Mouse (Mus musculus): ENCODE data around the gene Lin7c. TPM values are rescaled to one million over a fixed set of nuclear protein-coding genes. Genes with fewer than 3 reads are reported as not detected.
"Not testable (repeated sequence)": the region's sequence is repeated elsewhere in the genome, so short reads cannot be mapped to it uniquely, and the experiment has no call there.

Gene Lin7c
- 70.5 and 76.5 TPM in 2 replicates for polyA plus RNA-seq (2015; fragmentation: Nextera tagmentation; extraction: Ambion mirVana)

GRCm38 (mm10) chr2:109890597-109890996, at the start of gene Lin7c:
Gene Lin7c (plus strand): TSS chr2:109890853.
- H3K9ac ChIP-seq (replicated peaks; ENCODE audit: low read length): peak within 1 kb of the TSS; percentile 91
- H3K9me3 ChIP-seq (ENCODE audit: low read length): no peaks in the 10 kb centered on the region
- H3K27me3 ChIP-seq (ENCODE audit: insufficient read depth, low read length): no peaks in the 10 kb centered on the region
- WGBS: under 1% methylated on average over 41 of the region's 42 CpGs
- peak within 1 kb of the TSS; percentile 90 for H3K4me2 ChIP-seq (replicated peaks; ENCODE audit: low read depth, low read length)
- H3K4me1 ChIP-seq (ENCODE audit: insufficient read depth, low read length): peaks cover 18% of the 10 kb centered on the region
- peak within 1 kb of the TSS; percentile 83 for H3K27ac ChIP-seq (ENCODE audit: low read length)
- H3K4me3 ChIP-seq (ENCODE audit: low read length): peak within 1 kb of the TSS; percentile 76
- peaks cover 11% of the 10 kb centered on the region for H3K36me3 ChIP-seq (ENCODE audit: insufficient read depth, low read length)
- peak; percentile 100 for ATAC-seq (ENCODE audit: low FRiP score, low TSS enrichment)

- Histone ChIP-seq H3K27me3 (ENCODE audit: insufficient read depth, low read length) (no peaks in the 10 kb centered on the region), H3K9ac (replicated peaks; ENCODE audit: low read length) (no peak overlapping the region), H3K4me1 (ENCODE audit: insufficient read depth, low read length) (no peaks in the 10 kb centered on the region), H3K27ac (ENCODE audit: low read length) (no peak overlapping the region), H3K9me3 (ENCODE audit: low read length) (no peaks in the 10 kb centered on the region), H3K36me3 (ENCODE audit: insufficient read depth, low read length) (no peaks in the 10 kb centered on the region), H3K4me2 (replicated peaks; ENCODE audit: low read depth, low read length) (no peak overlapping the region), H3K4me3 (ENCODE audit: low read length) (no peak overlapping the region)
- 53% methylated on average over 4 of the region's 4 CpGs for WGBS
- no peak for ATAC-seq (ENCODE audit: low FRiP score, low TSS enrichment)
Measured at GRCm38 (mm10) chr2:109846401-109846800, 44.3 kb upstream of the Lin7c start.

GRCm38 (mm10) chr2:109848305-109848704, 42.3 kb upstream of the Lin7c start:
- Histone ChIP-seq H3K4me1 (ENCODE audit: insufficient read depth, low read length) (no peaks in the 10 kb centered on the region), H3K4me2 (replicated peaks; ENCODE audit: low read depth, low read length) (no peak overlapping the region; the same call in 1 of the 2 replicates)
- WGBS: 15% methylated on average over 4 of the region's 4 CpGs

GRCm38 (mm10) chr2:109848715-109849114, 41.9 kb upstream of the Lin7c start:
- H3K4me1 ChIP-seq (ENCODE audit: insufficient read depth, low read length): no peaks in the 10 kb centered on the region
- H3K27ac ChIP-seq (ENCODE audit: low read length): no peak overlapping the region
- H3K4me3 ChIP-seq (ENCODE audit: low read length): no peak overlapping the region
- no peak overlapping the region for H3K9ac ChIP-seq (replicated peaks; ENCODE audit: low read length)
- WGBS: 21% methylated on average over 8 of the region's 8 CpGs
- ATAC-seq (ENCODE audit: low FRiP score, low TSS enrichment): peak; percentile 96
- H3K36me3 ChIP-seq (ENCODE audit: insufficient read depth, low read length): no peaks in the 10 kb centered on the region
- H3K9me3 ChIP-seq (ENCODE audit: low read length): no peaks in the 10 kb centered on the region
- no peaks in the 10 kb centered on the region for H3K27me3 ChIP-seq (ENCODE audit: insufficient read depth, low read length)
- no peak overlapping the region; the same call in 1 of the 2 replicates for H3K4me2 ChIP-seq (replicated peaks; ENCODE audit: low read depth, low read length)

More at GRCm38 (mm10) chr2:109848305-109848704, 42.3 kb upstream of the Lin7c start:
- no peaks in the 10 kb centered on the region for H3K9me3 ChIP-seq (ENCODE audit: low read length)
- no peaks in the 10 kb centered on the region for H3K36me3 ChIP-seq (ENCODE audit: insufficient read depth, low read length)
- ATAC-seq (ENCODE audit: low FRiP score, low TSS enrichment): peak; percentile 80
- no peak overlapping the region for H3K4me3 ChIP-seq (ENCODE audit: low read length)
- H3K27me3 ChIP-seq (ENCODE audit: insufficient read depth, low read length): no peaks in the 10 kb centered on the region
- no peak overlapping the region for H3K9ac ChIP-seq (replicated peaks; ENCODE audit: low read length)
- 0 out of 2 replicates have a peak overlapping the region, but pooled peaks have one; percentile 36 for H3K27ac ChIP-seq (ENCODE audit: low read length)

- H3K9me3 ChIP-seq (ENCODE audit: low read length): no peaks in the 10 kb centered on the region
- H3K4me1 ChIP-seq (ENCODE audit: insufficient read depth, low read length): no peaks in the 10 kb centered on the region
- WGBS: 84% methylated on average over 5 of the region's 5 CpGs
- no peak overlapping the region for H3K4me2 ChIP-seq (replicated peaks; ENCODE audit: low read depth, low read length)
- H3K9ac ChIP-seq (replicated peaks; ENCODE audit: low read length): no peak overlapping the region
- no peak overlapping the region for H3K27ac ChIP-seq (ENCODE audit: low read length)
- no peaks in the 10 kb centered on the region for H3K27me3 ChIP-seq (ENCODE audit: insufficient read depth, low read length)
- ATAC-seq (ENCODE audit: low FRiP score, low TSS enrichment): no peak
- no peaks in the 10 kb centered on the region for H3K36me3 ChIP-seq (ENCODE audit: insufficient read depth, low read length)
- H3K4me3 ChIP-seq (ENCODE audit: low read length): no peak overlapping the region
Measured at GRCm38 (mm10) chr2:109855601-109856000, 35.1 kb upstream of the Lin7c start.

- Histone ChIP-seq H3K4me1 (ENCODE audit: insufficient read depth, low read length) (no peaks in the 10 kb centered on the region), H3K9me3 (ENCODE audit: low read length) (no peaks in the 10 kb centered on the region), H3K27me3 (ENCODE audit: insufficient read depth, low read length) (no peaks in the 10 kb centered on the region), H3K36me3 (ENCODE audit: insufficient read depth, low read length) (no peaks in the 10 kb centered on the region), H3K4me2 (replicated peaks; ENCODE audit: low read depth, low read length) (no peak overlapping the region), H3K9ac (replicated peaks; ENCODE audit: low read length) (no peak overlapping the region), H3K27ac (ENCODE audit: low read length) (no peak overlapping the region), H3K4me3 (ENCODE audit: low read length) (no peak overlapping the region)
- 67% methylated on average over 2 of the region's 2 CpGs for WGBS
- no peak for ATAC-seq (ENCODE audit: low FRiP score, low TSS enrichment)
Measured at GRCm38 (mm10) chr2:109859671-109860070, 31.0 kb upstream of the Lin7c start.

GRCm38 (mm10) chr2:109860832-109861231, 29.8 kb upstream of the Lin7c start:
- no peak overlapping the region for H3K4me3 ChIP-seq (ENCODE audit: low read length)
- WGBS: 91% methylated on average over 3 of the region's 3 CpGs
- ATAC-seq (ENCODE audit: low FRiP score, low TSS enrichment): no peak
- H3K27me3 ChIP-seq (ENCODE audit: insufficient read depth, low read length): no peaks in the 10 kb centered on the region
- H3K9me3 ChIP-seq (ENCODE audit: low read length): no peaks in the 10 kb centered on the region
- no peak overlapping the region for H3K4me2 ChIP-seq (replicated peaks; ENCODE audit: low read depth, low read length)
- no peak overlapping the region for H3K9ac ChIP-seq (replicated peaks; ENCODE audit: low read length)
- no peaks in the 10 kb centered on the region for H3K4me1 ChIP-seq (ENCODE audit: insufficient read depth, low read length)
- H3K27ac ChIP-seq (ENCODE audit: low read length): no peak overlapping the region
- H3K36me3 ChIP-seq (ENCODE audit: insufficient read depth, low read length): no peaks in the 10 kb centered on the region

GRCm38 (mm10) chr2:109879429-109879828, 11.2 kb upstream of the Lin7c start:
- not testable (repeated sequence) for H3K27ac ChIP-seq (ENCODE audit: low read length); H3K4me1 ChIP-seq (ENCODE audit: insufficient read depth, low read length); H3K36me3 ChIP-seq (ENCODE audit: insufficient read depth, low read length); H3K9ac ChIP-seq (replicated peaks; ENCODE audit: low read length); ATAC-seq (ENCODE audit: low FRiP score, low TSS enrichment); H3K9me3 ChIP-seq (ENCODE audit: low read length); H3K27me3 ChIP-seq (ENCODE audit: insufficient read depth, low read length); H3K4me3 ChIP-seq (ENCODE audit: low read length); H3K4me2 ChIP-seq (replicated peaks; ENCODE audit: low read depth, low read length)
- WGBS: 84% methylated on average over 4 of the region's 4 CpGs

- Histone ChIP-seq H3K27me3 (ENCODE audit: insufficient read depth, low read length) (peaks cover 4% of the 10 kb centered on the region; the same call in 1 of the 2 replicates), H3K9ac (replicated peaks; ENCODE audit: low read length) (no peak overlapping the region), H3K4me2 (replicated peaks; ENCODE audit: low read depth, low read length) (no peak overlapping the region), H3K9me3 (ENCODE audit: low read length) (no peaks in the 10 kb centered on the region; the same call in 1 of the 2 replicates), H3K27ac (ENCODE audit: low read length) (no peak overlapping the region), H3K4me3 (ENCODE audit: low read length) (no peak overlapping the region), H3K36me3 (ENCODE audit: insufficient read depth, low read length) (no peaks in the 10 kb centered on the region), H3K4me1 (ENCODE audit: insufficient read depth, low read length) (no peaks in the 10 kb centered on the region)
- WGBS: 36% methylated on average over 2 of the region's 2 CpGs
- ATAC-seq (ENCODE audit: low FRiP score, low TSS enrichment): no peak
Measured at GRCm38 (mm10) chr2:109881111-109881510, 9.5 kb upstream of the Lin7c start.

GRCm38 (mm10) chr2:109881625-109882024, 9.0 kb upstream of the Lin7c start:
- 61% methylated on average over 1 of the region's 1 CpGs for WGBS

More at GRCm38 (mm10) chr2:109881625-109882024, 9.0 kb upstream of the Lin7c start:
- Histone ChIP-seq H3K27me3 (ENCODE audit: insufficient read depth, low read length) (peaks cover 4% of the 10 kb centered on the region; the same call in 1 of the 2 replicates), H3K9me3 (ENCODE audit: low read length) (no peaks in the 10 kb centered on the region; the same call in 1 of the 2 replicates), H3K9ac (replicated peaks; ENCODE audit: low read length) (no peak overlapping the region), H3K4me1 (ENCODE audit: insufficient read depth, low read length) (no peaks in the 10 kb centered on the region), H3K36me3 (ENCODE audit: insufficient read depth, low read length) (no peaks in the 10 kb centered on the region), H3K4me2 (replicated peaks; ENCODE audit: low read depth, low read length) (no peak overlapping the region), H3K27ac (ENCODE audit: low read length) (no peak overlapping the region), H3K4me3 (ENCODE audit: low read length) (no peak overlapping the region)
- ATAC-seq (ENCODE audit: low FRiP score, low TSS enrichment): no peak
